Mouse (Mus musculus) myocyte (in vitro differentiated cells): Measurements from ENCODE around the gene Vmn1r85.

Source experiments
- MYOD1 ChIP-seq, 3 experiments: IDR thresholded peaks; one replicate each; pipeline ENCODE4 v1.6.1; 2011; ENCODE audit warnings: control low read depth in 2 of 3, low read depth in 2 of 3, mild to moderate bottlenecking in 2 of 3, moderate library complexity in 1 of 3; ENCODE audit not compliant: insufficient read length in 2 of 3, control insufficient read depth in 1 of 3
- POLR2A ChIP-seq: IDR thresholded peaks from one replicate; pipeline ENCODE4 v1.6.1; 2011; ENCODE audit warnings: low read depth, mild to moderate bottlenecking, control low read depth, moderate library complexity; ENCODE audit not compliant: insufficient read length
- TCF12 ChIP-seq: IDR thresholded peaks from one replicate; pipeline ENCODE4 v1.6.1; 2011; ENCODE audit warnings: mild to moderate bottlenecking, control low read depth; ENCODE audit not compliant: poor library complexity, insufficient read depth, severe bottlenecking
- USF1 ChIP-seq: IDR thresholded peaks from one replicate; pipeline ENCODE4 v1.6.1; 2011; ENCODE audit warnings: low read depth, mild to moderate bottlenecking, control low read depth, moderate library complexity

DNA sequence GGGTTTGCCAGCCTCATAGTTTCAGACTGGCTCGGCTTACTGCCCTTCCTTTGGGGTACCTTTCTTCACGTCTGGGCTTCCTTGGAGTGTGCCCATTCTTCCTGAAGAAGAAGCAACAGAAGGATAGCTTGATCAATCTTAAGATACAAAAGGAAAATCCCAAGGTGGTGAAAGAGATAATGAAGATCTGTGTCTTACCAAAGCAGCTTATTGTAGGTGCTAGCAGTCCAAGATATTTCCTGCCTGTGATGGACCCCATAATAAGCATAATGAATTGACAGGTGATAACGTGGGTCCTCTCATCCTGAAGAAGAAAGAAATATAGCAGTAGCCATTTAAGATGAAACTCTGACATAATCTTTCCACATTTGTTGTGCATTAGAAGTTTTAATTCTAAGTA, at the start of gene Vmn1r85:
- TF ChIP-seq POLR2A (no peak), USF1 (no peak), TCF12 (no peak), MYOD1 (IDR thresholded peaks at IDR 0.05; ENCODE audit: control insufficient read depth in 1 of 3, insufficient read length in 2 of 3, low read depth in 2 of 3) (no peak)
